Mouse (Mus musculus): Measurements from ENCODE around the gene Atoh7. TPM values are rescaled to one million over a fixed set of nuclear protein-coding genes. Genes with fewer than 3 reads are reported as not detected.

The Atoh7 gene
- total RNA-seq, 2 experiments from 2014 or later: not detected

DNA sequence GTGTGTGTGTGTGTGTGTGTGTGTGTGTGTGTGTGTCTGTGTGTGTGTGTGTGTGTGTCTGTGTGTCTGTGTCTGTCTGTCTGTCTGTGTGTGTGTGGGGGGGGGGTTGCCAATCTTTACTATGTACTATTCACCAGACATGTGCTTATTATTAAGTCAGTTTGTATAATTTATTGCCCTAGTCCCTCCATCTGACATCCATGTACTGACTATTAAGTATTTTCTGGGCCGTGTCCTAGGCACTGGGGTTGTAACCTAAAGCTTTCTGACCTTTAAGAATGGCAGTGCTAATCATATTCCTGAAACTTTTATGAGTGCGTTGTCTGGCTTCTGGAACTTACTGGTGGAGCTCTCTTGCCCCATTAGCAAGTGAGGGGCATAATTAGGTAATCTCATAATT, 2.7 kb upstream of the Atoh7 start:
- intact Hi-C loops (cut with DNase I): no loop called here
- no peak for DNase-seq

- DNase-seq: no peak
- intact Hi-C loops (cut with DNase I): no loop called here
Measured at GRCm38 (mm10) chr10:63098191-63098590, 1.3 kb upstream of the Atoh7 start.

DNA sequence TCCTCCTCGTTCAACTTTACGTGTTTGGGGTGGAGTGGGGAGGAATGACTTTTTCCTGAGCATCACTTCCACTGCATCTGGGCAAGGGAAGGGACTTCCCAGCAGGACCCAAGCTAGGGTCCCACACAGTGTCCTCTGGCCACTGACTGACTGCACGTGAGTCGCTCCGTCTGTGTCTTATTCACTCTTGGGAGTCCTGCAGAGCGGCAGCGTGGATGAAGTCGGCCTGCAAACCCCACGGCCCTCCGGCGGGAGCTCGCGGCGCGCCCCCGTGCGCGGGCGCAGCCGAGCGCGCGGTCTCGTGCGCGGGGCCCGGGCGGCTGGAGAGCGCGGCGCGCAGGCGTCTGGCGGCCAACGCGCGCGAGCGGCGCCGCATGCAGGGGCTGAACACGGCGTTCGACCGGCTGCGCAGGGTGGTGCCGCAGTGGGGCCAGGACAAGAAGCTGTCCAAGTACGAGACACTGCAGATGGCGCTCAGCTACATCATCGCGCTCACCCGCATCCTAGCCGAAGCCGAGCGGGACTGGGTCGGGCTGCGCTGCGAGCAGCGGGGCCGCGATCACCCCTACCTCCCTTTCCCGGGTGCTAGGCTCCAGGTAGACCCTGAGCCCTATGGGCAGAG, 601 bp downstream of the Atoh7 start:
- intact Hi-C loops (cut with DNase I): no loop called here
- DNase-seq: peak; percentile 12 to 17

DNA sequence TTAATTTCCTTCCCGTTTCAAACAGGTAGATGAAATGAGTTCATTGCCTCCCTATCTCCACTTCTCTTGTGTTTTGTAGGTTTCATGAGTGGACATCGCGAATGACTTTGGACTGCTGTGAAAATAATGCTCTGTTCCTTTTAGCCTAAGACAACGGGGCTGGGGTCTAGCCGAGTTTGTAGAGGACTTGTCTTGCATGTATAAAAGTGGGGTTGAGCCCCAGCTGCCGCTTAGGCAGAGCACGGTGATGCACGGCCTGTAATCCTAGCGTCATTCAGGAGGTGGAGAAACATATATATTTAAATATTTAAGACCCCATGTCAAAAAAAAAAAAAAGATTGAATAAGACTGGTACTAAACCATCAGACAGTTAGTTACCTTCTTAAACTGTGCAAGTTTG, 1.2 kb downstream of the Atoh7 start:
- no peak for DNase-seq
- intact Hi-C loops (cut with DNase I): no loop called here

DNA sequence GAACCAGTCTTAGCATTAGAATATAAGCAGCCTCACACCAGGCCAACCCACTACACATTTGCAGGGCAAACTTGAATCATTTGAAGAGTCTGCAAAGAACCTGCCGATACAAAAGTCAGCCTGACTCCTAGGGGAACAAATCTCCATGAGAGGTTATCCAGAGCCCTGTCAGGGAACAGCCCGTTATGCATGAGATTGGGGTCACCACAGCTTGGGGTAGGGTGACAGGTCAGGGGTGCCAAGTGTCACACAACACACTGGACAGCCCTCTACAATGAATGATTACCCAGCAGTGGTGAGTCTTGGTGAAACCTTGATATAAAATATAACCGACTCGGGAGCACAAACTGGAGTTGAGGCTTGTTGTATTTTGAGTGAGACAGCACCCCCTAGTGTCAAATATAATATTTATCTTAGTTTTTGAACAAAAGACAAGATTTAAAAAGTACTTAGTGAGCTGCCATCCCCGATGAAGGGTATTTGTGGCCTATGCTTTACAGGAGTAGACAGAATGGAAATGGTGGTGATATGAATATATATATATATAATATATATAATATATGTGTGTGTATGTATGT, 13.7 kb downstream of the Atoh7 start:
- DNase-seq: no peak
- intact Hi-C loops (cut with DNase I): no loop called here

DNA sequence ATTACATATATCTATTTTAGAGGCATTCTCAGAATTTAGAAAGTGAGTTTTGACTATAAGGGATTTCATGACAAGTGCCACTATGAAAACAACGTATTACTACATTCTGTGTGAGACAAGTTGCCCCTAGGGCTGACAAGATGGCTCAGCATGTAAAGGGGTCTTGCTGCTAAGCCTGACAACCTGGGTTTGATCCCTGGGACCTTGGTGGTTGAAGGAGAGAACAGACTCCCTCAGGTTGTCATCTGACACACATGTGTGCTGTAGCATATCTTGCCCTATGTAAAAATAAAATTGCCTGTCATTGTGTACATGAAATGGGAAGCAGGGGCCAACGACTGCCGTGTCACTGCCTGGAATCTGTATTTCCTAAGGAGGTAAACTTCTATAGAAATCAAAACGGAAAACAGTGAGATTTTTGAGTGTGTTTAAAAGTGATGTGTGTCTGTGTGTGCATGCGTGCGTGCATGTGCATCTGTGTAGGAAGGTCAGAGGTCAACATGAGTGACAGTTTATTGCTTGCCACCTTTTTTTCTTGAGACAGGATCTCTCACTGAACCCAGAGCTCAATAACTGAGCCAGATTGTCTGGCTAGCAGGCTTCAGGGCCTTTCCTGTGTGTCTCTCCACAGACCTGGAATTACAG, 14.4 kb downstream of the Atoh7 start:
- intact Hi-C loops (cut with DNase I): no loop called here
- DNase-seq: no peak

GRCm38 (mm10) chr10:63115881-63116280, 16.4 kb downstream of the Atoh7 start:
- intact Hi-C loops (cut with DNase I): no loop called here
- DNase-seq: no peak

- intact Hi-C loops (cut with DNase I): no loop called here
- DNase-seq: no peak
Measured at GRCm38 (mm10) chr10:63116376-63116775, 16.9 kb downstream of the Atoh7 start.

DNA sequence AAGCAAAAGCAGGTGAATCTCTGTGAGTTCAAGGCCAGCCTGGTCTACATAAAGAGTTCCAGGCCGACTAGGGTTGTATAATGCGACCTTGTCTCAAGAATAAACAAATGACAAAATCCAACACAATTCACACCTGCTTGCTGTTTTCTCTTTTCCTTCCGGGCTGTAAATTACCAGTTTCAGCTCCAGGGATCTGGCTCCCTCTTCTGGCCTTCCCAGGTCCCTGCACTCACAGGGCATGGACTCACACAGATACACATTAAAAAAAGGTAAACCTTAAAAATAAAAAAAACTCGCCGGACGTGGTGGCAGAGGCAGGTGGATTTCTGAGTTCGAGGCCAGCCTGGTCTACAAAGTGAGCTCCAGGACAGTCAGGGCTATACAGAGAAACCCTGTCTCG, 18.1 kb downstream of the Atoh7 start:
- intact Hi-C loops (cut with DNase I): no loop called here
- DNase-seq: no peak

DNA sequence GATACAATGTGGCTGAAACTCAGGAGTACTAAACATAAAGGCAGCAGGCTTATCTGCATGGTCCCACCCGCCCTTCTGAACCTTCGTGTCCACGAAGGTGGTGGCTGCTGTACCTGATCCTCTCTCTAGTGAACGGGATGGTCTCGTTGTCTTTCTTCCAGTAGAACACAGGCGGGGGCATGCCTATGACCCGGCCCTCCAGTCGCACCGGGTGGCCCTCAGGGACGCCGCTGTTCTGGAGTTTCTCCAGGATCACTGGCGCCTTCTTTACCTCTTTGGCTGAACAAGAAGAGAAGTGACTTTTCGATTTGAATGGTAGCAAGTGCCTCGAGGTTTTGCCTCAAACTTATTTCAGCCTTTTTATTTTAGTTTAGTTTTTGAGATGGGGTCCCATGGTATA, 20.5 kb downstream of the Atoh7 start:
- intact Hi-C loops (cut with DNase I): no loop called here
- no peak for DNase-seq

GRCm38 (mm10) chr10:63121961-63122360, 22.5 kb downstream of the Atoh7 start:
- intact Hi-C loops (cut with DNase I): no loop called here
- DNase-seq: no peak

- intact Hi-C loops (cut with DNase I): no loop called here
Measured at GRCm38 (mm10) chr10:63122516-63122915, 23.1 kb downstream of the Atoh7 start.

DNA sequence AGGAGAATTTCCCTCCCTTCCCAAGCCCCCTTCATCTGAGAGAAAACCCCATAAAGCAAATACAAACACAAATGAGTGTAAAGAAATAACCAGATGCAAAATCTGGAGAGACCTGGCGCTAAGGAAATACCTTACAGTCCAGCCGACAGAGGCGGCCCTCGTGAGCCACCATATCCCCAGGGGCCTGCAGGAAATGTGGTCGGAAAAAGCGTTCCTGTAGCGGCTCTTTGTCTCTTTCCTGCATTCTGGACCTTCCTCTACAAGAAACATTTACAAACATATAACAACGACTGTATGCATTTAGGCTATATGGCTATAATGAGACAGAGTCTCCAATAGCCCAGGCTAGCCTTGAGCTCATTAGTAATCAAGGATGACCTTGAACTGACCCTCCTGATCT, 23.7 kb downstream of the Atoh7 start:
- no peak for DNase-seq
- intact Hi-C loops (cut with DNase I): no loop called here

More at GRCm38 (mm10) chr10:63122516-63122915, 23.1 kb downstream of the Atoh7 start:
- no peak for DNase-seq

GRCm38 (mm10) chr10:63124016-63124415, 24.6 kb downstream of the Atoh7 start:
- intact Hi-C loops (cut with DNase I): no loop called here
- DNase-seq: no peak

DNA sequence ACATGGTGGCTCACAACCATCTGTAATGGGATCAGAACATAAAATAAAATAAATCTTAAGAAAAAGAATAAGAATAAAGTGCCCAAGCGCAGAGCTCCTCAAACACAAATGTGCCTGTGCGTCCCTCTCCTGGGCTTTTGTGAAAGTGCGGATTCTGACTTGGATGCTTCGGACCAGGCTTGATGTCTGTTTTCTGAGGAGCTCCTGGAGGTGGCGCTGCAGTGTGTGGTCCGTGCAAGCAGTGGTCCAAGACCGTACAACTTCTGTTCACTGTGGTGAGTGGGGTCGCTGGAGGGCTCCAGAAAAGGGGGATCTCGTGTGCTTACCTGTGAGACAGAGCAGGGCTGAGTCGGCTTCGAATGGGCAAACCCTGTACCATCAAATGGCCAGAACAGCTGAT, 25.9 kb downstream of the Atoh7 start:
- intact Hi-C loops (cut with DNase I): no loop called here
- no peak for DNase-seq

DNA sequence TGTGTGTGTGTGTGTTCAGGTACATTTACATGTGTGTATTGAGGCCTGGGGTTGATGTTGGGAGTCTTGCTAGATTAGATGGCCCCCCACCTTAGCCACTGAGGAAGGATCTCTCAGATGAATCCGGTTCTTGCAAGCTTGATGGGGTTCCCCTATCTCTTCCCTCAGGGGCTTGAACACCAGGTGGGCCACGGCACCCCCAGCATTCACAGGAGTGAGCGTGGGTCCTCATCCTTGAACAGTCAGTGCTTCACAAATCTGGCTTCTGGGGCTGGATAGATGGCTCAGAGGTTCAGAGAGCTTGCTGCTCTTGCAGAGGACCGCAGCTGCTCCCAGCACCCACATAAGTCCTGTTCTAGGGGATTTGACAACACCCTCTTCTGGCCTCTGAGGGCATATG, 26.7 kb downstream of the Atoh7 start:
- intact Hi-C loops (cut with DNase I): no loop called here
- DNase-seq: no peak

DNA sequence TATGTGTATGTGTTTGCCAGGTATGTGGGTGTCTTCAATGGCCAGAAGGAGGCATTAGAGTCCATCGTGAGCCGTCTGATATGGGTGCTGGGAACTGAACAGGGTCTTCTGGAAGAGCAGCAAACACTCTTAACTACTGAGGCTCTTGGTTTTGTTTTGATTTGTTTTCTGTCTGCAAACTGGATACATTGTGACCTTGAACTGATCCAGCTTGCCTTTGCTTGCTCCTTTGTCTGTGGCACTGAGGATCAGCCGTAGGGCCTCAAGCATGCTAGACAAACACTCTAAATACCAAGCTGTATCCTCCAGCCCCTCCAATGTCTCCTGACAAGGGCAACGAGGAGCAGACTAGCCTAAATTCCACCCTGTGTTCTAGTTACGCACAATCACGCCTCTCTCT, 27.7 kb downstream of the Atoh7 start:
- intact Hi-C loops (cut with DNase I): no loop called here
- no peak for DNase-seq

DNA sequence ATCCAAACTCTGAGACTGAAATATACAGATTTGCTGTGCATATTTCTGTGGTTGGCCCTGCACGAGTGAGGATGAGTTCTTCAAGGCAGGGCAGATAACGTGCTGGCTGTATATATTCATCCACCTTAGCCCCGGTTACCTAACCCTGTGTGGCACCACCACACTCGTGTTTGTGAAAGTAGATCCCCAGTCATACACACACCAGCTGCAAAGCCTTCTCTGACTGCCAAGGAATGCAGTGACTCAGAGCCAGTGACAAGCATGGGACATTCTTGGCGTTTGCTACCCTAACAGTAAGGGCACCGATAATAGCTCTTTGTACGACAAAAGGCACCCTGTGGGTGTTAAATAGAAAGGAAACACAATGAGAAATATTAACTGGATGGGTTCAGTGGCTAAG, 28.8 kb downstream of the Atoh7 start:
- intact Hi-C loops (cut with DNase I): no loop called here
- peak in 1 of 2 experiments; percentile 19 for DNase-seq

DNA sequence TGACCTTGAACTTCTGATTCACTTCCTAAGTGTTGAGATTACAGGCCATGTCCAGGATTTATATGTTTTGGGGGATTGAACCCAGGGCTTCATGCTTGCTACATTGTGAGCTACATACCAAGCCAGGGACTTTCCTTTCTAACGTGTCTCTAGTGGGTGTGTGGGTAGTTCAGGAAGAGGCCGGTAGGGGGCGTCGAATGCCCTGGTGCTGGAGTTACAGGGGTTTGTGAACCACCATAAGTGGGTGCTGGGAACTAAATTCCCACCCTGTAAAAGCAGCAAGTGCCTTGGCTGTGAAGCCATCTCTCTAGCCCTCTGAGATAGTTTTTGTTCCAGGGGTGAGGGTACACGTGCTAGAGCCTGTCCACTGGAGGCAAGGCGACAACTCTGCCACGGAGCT, 31.0 kb downstream of the Atoh7 start:
- DNase-seq: no peak
- intact Hi-C loops (cut with DNase I): no loop called here

GRCm38 (mm10) chr10:63132356-63132755, 32.9 kb downstream of the Atoh7 start:
- DNase-seq: no peak
- intact Hi-C loops (cut with DNase I): no loop called here

GRCm38 (mm10) chr10:63133326-63133725, 33.9 kb downstream of the Atoh7 start:
- DNase-seq: no peak
- intact Hi-C loops (cut with DNase I): no loop called here

GRCm38 (mm10) chr10:63135680-63136079, 36.2 kb downstream of the Atoh7 start:
- intact Hi-C loops (cut with DNase I): no loop called here
- DNase-seq: no peak

All from gastrocnemius, postnatal 36 days (tissue).